Mouse (Mus musculus) heart, embryonic 12.5 days (tissue): Measurements from ENCODE around the gene Srbd1. TPM values are rescaled to one million over a fixed set of nuclear protein-coding genes. Genes with fewer than 3 reads are reported as not detected.

Experiments used
- ATAC-seq: fragments of 200-750 bp; cut with Nextera tagmentation; 2 replicates; pipeline ENCODE4 v1.8.0; 2017; ENCODE audit warnings: moderate TSS enrichment, moderate library complexity; ENCODE audit not compliant: insufficient number of reproducible peaks, low FRiP score
- H3K27ac ChIP-seq: fragments of 300-500 bp; sonication (generic); 2 replicates; pipeline ENCODE4 v1.5.1; 2016; ENCODE audit warnings: mild to moderate bottlenecking, moderate library complexity; ENCODE audit not compliant: poor library complexity, severe bottlenecking
- H3K27me3 ChIP-seq: fragments of 300-500 bp; sonication (generic); replicated peaks from 2 replicates; pipeline ENCODE4 v1.6.1; 2016; ENCODE audit warnings: mild to moderate bottlenecking, moderate library complexity
- H3K36me3 ChIP-seq: fragments of 300-500 bp; sonication (generic); 2 replicates; pipeline ENCODE4 v1.6.1; 2016; ENCODE audit warnings: mild to moderate bottlenecking, moderate library complexity
- H3K4me1 ChIP-seq: fragments of 300-500 bp; sonication (generic); replicated peaks from 2 replicates; pipeline ENCODE4 v1.6.1; 2016; ENCODE audit warnings: mild to moderate bottlenecking
- H3K4me2 ChIP-seq: fragments of 300-500 bp; sonication (generic); 2 replicates; pipeline ENCODE4 v1.6.1; 2016; ENCODE audit warnings: mild to moderate bottlenecking, moderate library complexity
- H3K4me3 ChIP-seq: fragments of 300-500 bp; sonication (generic); 2 replicates; pipeline ENCODE4 v1.5.1; 2016; ENCODE audit warnings: mild to moderate bottlenecking
- H3K9ac ChIP-seq: fragments of 300-500 bp; sonication (generic); 2 replicates; pipeline ENCODE4 v1.6.1; 2016; ENCODE audit warnings: mild to moderate bottlenecking, moderate library complexity
- H3K9me3 ChIP-seq: fragments of 300-500 bp; sonication (generic); replicated peaks from 2 replicates; pipeline ENCODE4 v1.6.1; 2016; ENCODE audit warnings: mild to moderate bottlenecking, moderate library complexity
- WGBS: fragments of 180-500 bp; shearing (Covaris S2); methylation state at CpG from one replicate; pipeline ENCODE4 v1.1.7; 2016; 5-methylcytosine and 5-hydroxymethylcytosine counted together
- polyA plus RNA-seq: library from polyadenylated mRNA; unstranded; fragments of >200 nt; fragmentation: Nextera tagmentation; extraction: Ambion mirVana; gene quantifications from 2 replicates; pipeline ENCODE4 v1.2.1, GENCODE M21; 2016

Gene Srbd1
- polyA plus RNA-seq, 1 experiment from 2014 or later, result 14.0 TPM

- H3K4me1 ChIP-seq, result no peaks in the 10 kb centered on the region
- H3K36me3 ChIP-seq, result peaks cover 53% of the 10 kb centered on the region
- no peak overlapping the region for H3K27ac ChIP-seq
- H3K9me3 ChIP-seq, result no peaks in the 10 kb centered on the region
- WGBS, result 76% methylated on average over 10 of the region's 10 CpGs
- no peak overlapping the region for H3K9ac ChIP-seq
- no peak overlapping the region for H3K4me2 ChIP-seq
- ATAC-seq, result no peak
- no peaks in the 10 kb centered on the region for H3K27me3 ChIP-seq
- H3K4me3 ChIP-seq, result no peak overlapping the region
Observed at GRCm38 (mm10) chr17:86135835-86136234, 9.1 kb downstream of the Srbd1 start.

GRCm38 (mm10) chr17:86134461-86134860, 10.5 kb downstream of the Srbd1 start:
- Histone ChIP-seq H3K4me3 (no peak overlapping the region), H3K9ac (no peak overlapping the region), H3K27me3 (no peaks in the 10 kb centered on the region), H3K4me1 (no peaks in the 10 kb centered on the region), H3K4me2 (no peak overlapping the region), H3K9me3 (no peaks in the 10 kb centered on the region), H3K36me3 (peaks cover 58% of the 10 kb centered on the region), H3K27ac (no peak overlapping the region)
- no peak for ATAC-seq
- 65% methylated on average over 6 of the region's 6 CpGs for WGBS

- no peak for ATAC-seq
- Histone ChIP-seq H3K27me3 (no peaks in the 10 kb centered on the region), H3K4me2 (no peak overlapping the region), H3K27ac (no peak overlapping the region), H3K36me3 (peaks cover 51% of the 10 kb centered on the region), H3K4me1 (no peaks in the 10 kb centered on the region), H3K4me3 (no peak overlapping the region), H3K9me3 (no peaks in the 10 kb centered on the region), H3K9ac (no peak overlapping the region)
- 70% methylated on average over 5 of the region's 5 CpGs for WGBS
Observed at GRCm38 (mm10) chr17:86132534-86132933, 12.4 kb downstream of the Srbd1 start.

- Histone ChIP-seq H3K27me3 (no peaks in the 10 kb centered on the region), H3K4me1 (no peaks in the 10 kb centered on the region), H3K4me2 (no peak overlapping the region), H3K9me3 (no peaks in the 10 kb centered on the region), H3K27ac (no peak overlapping the region), H3K36me3 (peaks cover 43% of the 10 kb centered on the region), H3K4me3 (no peak overlapping the region), H3K9ac (no peak overlapping the region)
- no peak for ATAC-seq
- 89% methylated on average over 5 of the region's 5 CpGs for WGBS
Observed at GRCm38 (mm10) chr17:86128198-86128597, 16.8 kb downstream of the Srbd1 start.

- no peaks in the 10 kb centered on the region for H3K4me1 ChIP-seq
- H3K27ac ChIP-seq, result no peak overlapping the region
- no peak overlapping the region for H3K4me2 ChIP-seq
- no peak overlapping the region for H3K9ac ChIP-seq
- no peak for ATAC-seq
- WGBS, result 53% methylated on average over 5 of the region's 5 CpGs
- peaks cover 50% of the 10 kb centered on the region for H3K36me3 ChIP-seq
- no peak overlapping the region for H3K4me3 ChIP-seq
- H3K9me3 ChIP-seq, result no peaks in the 10 kb centered on the region
- no peaks in the 10 kb centered on the region for H3K27me3 ChIP-seq
Observed at GRCm38 (mm10) chr17:86125908-86126307, 19.1 kb downstream of the Srbd1 start.

GRCm38 (mm10) chr17:86123146-86123545, 21.8 kb downstream of the Srbd1 start:
- Histone ChIP-seq H3K4me3 (no peak overlapping the region), H3K27me3 (no peaks in the 10 kb centered on the region), H3K36me3 (peaks cover 47% of the 10 kb centered on the region), H3K4me2 (no peak overlapping the region), H3K27ac (no peak overlapping the region), H3K9me3 (no peaks in the 10 kb centered on the region), H3K4me1 (no peaks in the 10 kb centered on the region), H3K9ac (no peak overlapping the region)
- no peak for ATAC-seq
- WGBS, result 87% methylated on average over 3 of the region's 3 CpGs

GRCm38 (mm10) chr17:86096875-86097274, 48.1 kb downstream of the Srbd1 start:
- H3K9ac ChIP-seq, result no peak overlapping the region
- no peak overlapping the region for H3K4me3 ChIP-seq
- no peaks in the 10 kb centered on the region for H3K9me3 ChIP-seq
- H3K36me3 ChIP-seq, result peaks cover 26% of the 10 kb centered on the region
- no peak overlapping the region for H3K27ac ChIP-seq
- no peaks in the 10 kb centered on the region for H3K4me1 ChIP-seq
- 63% methylated on average over 2 of the region's 2 CpGs for WGBS
- ATAC-seq, result no peak
- H3K4me2 ChIP-seq, result no peak overlapping the region
- no peaks in the 10 kb centered on the region for H3K27me3 ChIP-seq

- Histone ChIP-seq H3K27me3 (no peaks in the 10 kb centered on the region), H3K4me1 (peaks cover 3% of the 10 kb centered on the region; the same call in 1 of the 2 replicates), H3K9ac (no peak overlapping the region), H3K9me3 (no peaks in the 10 kb centered on the region), H3K4me3 (no peak overlapping the region), H3K27ac (no peak overlapping the region), H3K4me2 (no peak overlapping the region), H3K36me3 (peaks cover 14% of the 10 kb centered on the region)
- no peak for ATAC-seq
- 88% methylated on average over 1 of the region's 1 CpGs for WGBS
Observed at GRCm38 (mm10) chr17:86093124-86093523, 51.9 kb downstream of the Srbd1 start.

GRCm38 (mm10) chr17:86091631-86092030, 53.3 kb downstream of the Srbd1 start:
- peaks cover 3% of the 10 kb centered on the region; the same call in 1 of the 2 replicates for H3K4me1 ChIP-seq
- ATAC-seq, result no peak
- 87% methylated on average over 1 of the region's 1 CpGs for WGBS

GRCm38 (mm10) chr17:86089893-86090588, 54.9 kb downstream of the Srbd1 start:
- no peaks in the 10 kb centered on the region for H3K36me3 ChIP-seq
- 75% methylated on average over 9 of the region's 9 CpGs for WGBS
- no peaks in the 10 kb centered on the region for H3K27me3 ChIP-seq
- no peak overlapping the region for H3K4me2 ChIP-seq
- no peak overlapping the region for H3K9ac ChIP-seq
- no peak for ATAC-seq
- no peak overlapping the region for H3K27ac ChIP-seq
- no peak overlapping the region for H3K4me3 ChIP-seq
- peaks cover 3% of the 10 kb centered on the region; the same call in 1 of the 2 replicates for H3K4me1 ChIP-seq
- H3K9me3 ChIP-seq, result no peaks in the 10 kb centered on the region

More at GRCm38 (mm10) chr17:86091631-86092030, 53.3 kb downstream of the Srbd1 start:
- no peaks in the 10 kb centered on the region for H3K9me3 ChIP-seq
- no peak overlapping the region for H3K9ac ChIP-seq
- H3K27me3 ChIP-seq, result no peaks in the 10 kb centered on the region
- peaks cover 7% of the 10 kb centered on the region; the same call in 1 of the 2 replicates for H3K36me3 ChIP-seq
- H3K4me2 ChIP-seq, result no peak overlapping the region
- no peak overlapping the region for H3K27ac ChIP-seq
- no peak overlapping the region for H3K4me3 ChIP-seq

GRCm38 (mm10) chr17:86087922-86088321, 57.1 kb downstream of the Srbd1 start:
- H3K4me1 ChIP-seq, result peaks cover 7% of the 10 kb centered on the region; the same call in 1 of the 2 replicates
- H3K4me2 ChIP-seq, result no peak overlapping the region
- H3K27me3 ChIP-seq, result no peaks in the 10 kb centered on the region
- no peak for ATAC-seq
- no peaks in the 10 kb centered on the region for H3K9me3 ChIP-seq
- no peak overlapping the region for H3K27ac ChIP-seq
- H3K36me3 ChIP-seq, result no peaks in the 10 kb centered on the region
- 77% methylated on average over 9 of the region's 9 CpGs for WGBS
- no peak overlapping the region for H3K9ac ChIP-seq
- no peak overlapping the region for H3K4me3 ChIP-seq

GRCm38 (mm10) chr17:86086191-86086590, 58.8 kb downstream of the Srbd1 start:
- 62% methylated on average over 4 of the region's 4 CpGs for WGBS
- no peaks in the 10 kb centered on the region for H3K9me3 ChIP-seq
- no peaks in the 10 kb centered on the region for H3K36me3 ChIP-seq
- no peak overlapping the region for H3K9ac ChIP-seq
- H3K27ac ChIP-seq, result no peak overlapping the region
- ATAC-seq, result no peak
- no peak overlapping the region for H3K4me2 ChIP-seq
- H3K27me3 ChIP-seq, result no peaks in the 10 kb centered on the region
- peaks cover 7% of the 10 kb centered on the region; the same call in 1 of the 2 replicates for H3K4me1 ChIP-seq
- H3K4me3 ChIP-seq, result no peak overlapping the region
